Mouse (Mus musculus): ENCODE data around the gene Hk2. TPM values are rescaled to one million over a fixed set of nuclear protein-coding genes. Genes with fewer than 3 reads are reported as not detected.

Hk2 gene
- polyA plus RNA-seq (2015; fragmentation: Nextera tagmentation; extraction: Ambion mirVana): 4.8 and 5.2 TPM in 2 replicates

- Histone ChIP-seq H3K27ac (ENCODE audit: low read length) (no peak within 1 kb of the TSS), H3K9ac (replicated peaks; ENCODE audit: low read depth, low read length) (peak within 1 kb of the TSS; percentile 51)
- peak; percentile 98 for ATAC-seq
These were observed at the start of gene Hk2 for GRCm38 (mm10) chr6:82774321-82774764. TSS of gene Hk2 (minus strand) at chr6:82774454.

GRCm38 (mm10) chr6:82821758-82822253 lies 47.6 kb upstream of the Hk2 start:
- Histone ChIP-seq H3K27me3 (replicated peaks; ENCODE audit: control insufficient read depth, insufficient read depth, low read length) (no peaks in the 10 kb centered on the region), H3K4me1 (replicated peaks; ENCODE audit: control insufficient read depth, insufficient read depth, low read length) (no peaks in the 10 kb centered on the region), H3K4me2 (ENCODE audit: low read length) (no peak overlapping the region), H3K9ac (replicated peaks; ENCODE audit: low read depth, low read length) (no peak overlapping the region), H3K36me3 (ENCODE audit: control insufficient read depth, insufficient read depth) (no peaks in the 10 kb centered on the region), H3K27ac (ENCODE audit: low read length) (no peak overlapping the region), H3K4me3 (replicated peaks; ENCODE audit: low read length) (no peak overlapping the region), H3K9me3 (ENCODE audit: control insufficient read depth, low read length) (0 out of 2 replicates have a peak, but pooled peaks cover 5% of the 10 kb centered on the region)
- ATAC-seq: no peak
- WGBS: 60% methylated on average over 4 of the region's 4 CpGs

More at GRCm38 (mm10) chr6:82774321-82774764, at the start of gene Hk2:
- Histone ChIP-seq H3K4me2 (ENCODE audit: low read length) (peak within 1 kb of the TSS; percentile 98), H3K36me3 (ENCODE audit: control insufficient read depth, insufficient read depth) (no peaks in the 10 kb centered on the region), H3K27me3 (replicated peaks; ENCODE audit: control insufficient read depth, insufficient read depth, low read length) (0 out of 2 replicates have a peak, but pooled peaks cover 6% of the 10 kb centered on the region), H3K4me3 (replicated peaks; ENCODE audit: low read length) (peak within 1 kb of the TSS; percentile 58), H3K4me1 (replicated peaks; ENCODE audit: control insufficient read depth, insufficient read depth, low read length) (peaks cover 8% of the 10 kb centered on the region; the same call in 1 of the 2 replicates), H3K9me3 (ENCODE audit: control insufficient read depth, low read length) (no peaks in the 10 kb centered on the region)
- WGBS: 0% methylated on average over 39 of the region's 39 CpGs

- Histone ChIP-seq H3K27ac (ENCODE audit: low read length) (no peak overlapping the region), H3K4me3 (replicated peaks; ENCODE audit: low read length) (no peak overlapping the region), H3K36me3 (ENCODE audit: control insufficient read depth, insufficient read depth) (no peaks in the 10 kb centered on the region), H3K27me3 (replicated peaks; ENCODE audit: control insufficient read depth, insufficient read depth, low read length) (no peaks in the 10 kb centered on the region), H3K9me3 (ENCODE audit: control insufficient read depth, low read length) (0 out of 2 replicates have a peak, but pooled peaks cover 5% of the 10 kb centered on the region), H3K9ac (replicated peaks; ENCODE audit: low read depth, low read length) (no peak overlapping the region), H3K4me2 (ENCODE audit: low read length) (no peak overlapping the region), H3K4me1 (replicated peaks; ENCODE audit: control insufficient read depth, insufficient read depth, low read length) (no peaks in the 10 kb centered on the region)
- WGBS: 73% methylated on average over 3 of the region's 3 CpGs
- ATAC-seq: no peak
These were observed 46.5 kb upstream of the Hk2 start for GRCm38 (mm10) chr6:82820716-82821115.

- Histone ChIP-seq H3K9me3 (ENCODE audit: control insufficient read depth, low read length) (no peaks in the 10 kb centered on the region), H3K36me3 (ENCODE audit: control insufficient read depth, insufficient read depth) (no peaks in the 10 kb centered on the region), H3K4me1 (replicated peaks; ENCODE audit: control insufficient read depth, insufficient read depth, low read length) (no peaks in the 10 kb centered on the region), H3K4me2 (ENCODE audit: low read length) (no peak overlapping the region), H3K27me3 (replicated peaks; ENCODE audit: control insufficient read depth, insufficient read depth, low read length) (no peaks in the 10 kb centered on the region), H3K27ac (ENCODE audit: low read length) (no peak overlapping the region), H3K4me3 (replicated peaks; ENCODE audit: low read length) (no peak overlapping the region), H3K9ac (replicated peaks; ENCODE audit: low read depth, low read length) (no peak overlapping the region)
- WGBS: 77% methylated on average over 4 of the region's 4 CpGs
- ATAC-seq: no peak
These were observed 40.6 kb upstream of the Hk2 start for GRCm38 (mm10) chr6:82814821-82815220.

- H3K4me1 ChIP-seq (replicated peaks; ENCODE audit: control insufficient read depth, insufficient read depth, low read length): no peaks in the 10 kb centered on the region
- no peak overlapping the region for H3K4me2 ChIP-seq (ENCODE audit: low read length)
- no peaks in the 10 kb centered on the region for H3K9me3 ChIP-seq (ENCODE audit: control insufficient read depth, low read length)
- ATAC-seq: no peak
- no peak overlapping the region for H3K9ac ChIP-seq (replicated peaks; ENCODE audit: low read depth, low read length)
- no peak overlapping the region for H3K27ac ChIP-seq (ENCODE audit: low read length)
- H3K27me3 ChIP-seq (replicated peaks; ENCODE audit: control insufficient read depth, insufficient read depth, low read length): no peaks in the 10 kb centered on the region
- WGBS: 78% methylated on average over 7 of the region's 7 CpGs
- H3K36me3 ChIP-seq (ENCODE audit: control insufficient read depth, insufficient read depth): no peaks in the 10 kb centered on the region
- no peak overlapping the region for H3K4me3 ChIP-seq (replicated peaks; ENCODE audit: low read length)
These were observed 33.9 kb upstream of the Hk2 start for GRCm38 (mm10) chr6:82807984-82808700.

- no peak overlapping the region for H3K27ac ChIP-seq (ENCODE audit: low read length)
- no peaks in the 10 kb centered on the region for H3K36me3 ChIP-seq (ENCODE audit: control insufficient read depth, insufficient read depth)
- 73% methylated on average over 3 of the region's 3 CpGs for WGBS
- H3K4me3 ChIP-seq (replicated peaks; ENCODE audit: low read length): no peak overlapping the region
- H3K9me3 ChIP-seq (ENCODE audit: control insufficient read depth, low read length): no peaks in the 10 kb centered on the region
- no peak overlapping the region for H3K9ac ChIP-seq (replicated peaks; ENCODE audit: low read depth, low read length)
- no peak for ATAC-seq
- H3K4me1 ChIP-seq (replicated peaks; ENCODE audit: control insufficient read depth, insufficient read depth, low read length): no peaks in the 10 kb centered on the region
- H3K27me3 ChIP-seq (replicated peaks; ENCODE audit: control insufficient read depth, insufficient read depth, low read length): no peaks in the 10 kb centered on the region
- no peak overlapping the region for H3K4me2 ChIP-seq (ENCODE audit: low read length)
These were observed 32.7 kb upstream of the Hk2 start for GRCm38 (mm10) chr6:82806971-82807370.

GRCm38 (mm10) chr6:82806503-82806902 lies 32.2 kb upstream of the Hk2 start:
- H3K27me3 ChIP-seq (replicated peaks; ENCODE audit: control insufficient read depth, insufficient read depth, low read length): no peaks in the 10 kb centered on the region
- H3K4me2 ChIP-seq (ENCODE audit: low read length): no peak overlapping the region
- no peak for ATAC-seq
- WGBS: 65% methylated on average over 6 of the region's 6 CpGs
- no peak overlapping the region for H3K9ac ChIP-seq (replicated peaks; ENCODE audit: low read depth, low read length)
- H3K4me3 ChIP-seq (replicated peaks; ENCODE audit: low read length): no peak overlapping the region
- no peaks in the 10 kb centered on the region for H3K4me1 ChIP-seq (replicated peaks; ENCODE audit: control insufficient read depth, insufficient read depth, low read length)
- H3K27ac ChIP-seq (ENCODE audit: low read length): no peak overlapping the region
- H3K9me3 ChIP-seq (ENCODE audit: control insufficient read depth, low read length): no peaks in the 10 kb centered on the region
- no peaks in the 10 kb centered on the region for H3K36me3 ChIP-seq (ENCODE audit: control insufficient read depth, insufficient read depth)

GRCm38 (mm10) chr6:82805894-82806293 lies 31.6 kb upstream of the Hk2 start:
- H3K4me1 ChIP-seq (replicated peaks; ENCODE audit: control insufficient read depth, insufficient read depth, low read length): no peaks in the 10 kb centered on the region
- H3K9ac ChIP-seq (replicated peaks; ENCODE audit: low read depth, low read length): no peak overlapping the region
- no peaks in the 10 kb centered on the region for H3K36me3 ChIP-seq (ENCODE audit: control insufficient read depth, insufficient read depth)
- WGBS: 86% methylated on average over 3 of the region's 3 CpGs
- H3K4me2 ChIP-seq (ENCODE audit: low read length): no peak overlapping the region
- no peak overlapping the region for H3K27ac ChIP-seq (ENCODE audit: low read length)
- H3K9me3 ChIP-seq (ENCODE audit: control insufficient read depth, low read length): no peaks in the 10 kb centered on the region
- no peaks in the 10 kb centered on the region for H3K27me3 ChIP-seq (replicated peaks; ENCODE audit: control insufficient read depth, insufficient read depth, low read length)
- no peak overlapping the region for H3K4me3 ChIP-seq (replicated peaks; ENCODE audit: low read length)
- ATAC-seq: no peak

GRCm38 (mm10) chr6:82804984-82805383 lies 30.7 kb upstream of the Hk2 start:
- WGBS: 71% methylated on average over 3 of the region's 3 CpGs
- Histone ChIP-seq H3K27me3 (replicated peaks; ENCODE audit: control insufficient read depth, insufficient read depth, low read length) (no peaks in the 10 kb centered on the region), H3K4me3 (replicated peaks; ENCODE audit: low read length) (no peak overlapping the region), H3K4me2 (ENCODE audit: low read length) (no peak overlapping the region), H3K27ac (ENCODE audit: low read length) (no peak overlapping the region), H3K9ac (replicated peaks; ENCODE audit: low read depth, low read length) (no peak overlapping the region), H3K4me1 (replicated peaks; ENCODE audit: control insufficient read depth, insufficient read depth, low read length) (no peaks in the 10 kb centered on the region), H3K36me3 (ENCODE audit: control insufficient read depth, insufficient read depth) (no peaks in the 10 kb centered on the region), H3K9me3 (ENCODE audit: control insufficient read depth, low read length) (no peaks in the 10 kb centered on the region)
- ATAC-seq: no peak
